Mouse (Mus musculus) heart, postnatal 14 days (tissue): ENCODE data around the gene Ing2. TPM values are rescaled to one million over a fixed set of nuclear protein-coding genes. Genes with fewer than 3 reads are reported as not detected.

Experiments used
- DNase-seq, 2 experiments: peaks; one replicate each; pipeline ENCODE4 v3.0.0; 2021 to 2022
- intact Hi-C: fragments of 180-260 bp; cut with DNase I; formaldehyde crosslinking; loops from one replicate; pipeline ENCODE4 v1.15.1; 2025
- total RNA-seq, 2 experiments: library from RNA; stranded (reverse); gene quantifications; 2 replicates each; pipeline ENCODE4 v1.2.3; 2021

The Ing2 gene
- total RNA-seq, 2 experiments from 2014 or later, result 8.9 to 9.1 TPM

DNA sequence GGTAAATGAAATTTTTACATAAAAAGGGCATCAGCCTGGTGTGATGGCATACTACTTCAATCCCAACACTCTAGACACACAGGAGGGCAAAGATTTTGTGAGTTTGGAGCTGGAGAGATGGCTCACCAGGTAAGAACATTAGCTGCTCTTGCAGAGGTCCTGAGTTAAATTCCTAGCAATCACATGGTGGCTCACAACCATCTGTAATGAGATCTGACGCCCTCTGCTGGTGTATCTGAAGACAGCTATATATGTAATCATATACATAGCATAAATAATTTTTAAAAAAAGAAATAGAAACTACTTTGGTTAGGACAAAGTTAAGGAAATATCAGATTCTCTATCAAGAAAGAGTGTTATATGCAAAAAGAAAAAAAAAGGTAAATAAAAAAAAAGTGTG, 4.2 kb upstream of the Ing2 start:
- DNase-seq, result no peak
- intact Hi-C loops, result no loop called here

DNA sequence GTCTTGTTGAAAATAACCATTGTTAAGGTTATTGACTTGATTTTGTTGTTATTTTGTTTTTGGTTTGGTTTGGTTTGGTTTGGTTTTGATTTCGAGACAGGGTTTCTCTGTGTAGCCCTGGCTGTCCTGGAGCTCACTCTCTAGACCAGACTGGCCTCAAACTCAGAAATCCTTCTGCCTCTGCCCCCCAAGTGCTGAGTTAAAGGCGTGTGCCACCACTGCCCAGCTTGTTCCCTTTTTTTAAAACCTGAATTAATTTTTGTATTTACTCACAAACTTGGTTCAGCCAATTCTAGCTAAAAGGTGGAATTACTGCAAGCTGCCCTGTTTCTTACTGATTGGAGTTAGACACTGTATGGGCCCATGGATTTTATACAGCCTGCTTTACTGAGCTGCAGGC, 1.3 kb upstream of the Ing2 start:
- DNase-seq, result no peak
- intact Hi-C loops, result loop anchor here (2.0 kb wide), 2 partner anchors 14 to 34 kb away; no protein-coding TSS in a partner anchor

DNA sequence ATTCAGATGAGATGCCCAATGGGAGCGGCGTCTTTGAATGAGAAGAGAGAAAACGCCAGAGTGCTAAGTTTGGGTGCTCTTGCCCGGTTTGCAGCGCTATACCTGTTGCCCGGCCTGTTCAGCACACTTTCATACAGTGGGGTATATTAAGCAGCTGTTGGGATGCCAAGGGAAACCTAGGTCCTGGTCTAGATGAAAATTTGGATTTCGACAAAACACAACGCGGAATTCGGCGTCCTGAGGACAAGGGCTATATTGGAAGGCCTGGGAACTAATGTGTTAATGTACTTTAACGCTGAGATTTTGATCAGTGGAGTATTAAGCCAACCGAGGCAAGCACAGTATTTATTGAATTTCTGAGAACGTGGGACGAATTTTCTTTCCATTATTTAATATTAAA, 868 bp upstream of the Ing2 start:
- no peak for DNase-seq
- intact Hi-C loops, result loop anchor here (2.0 kb wide), 2 partner anchors 15 to 35 kb away; no protein-coding TSS in a partner anchor

DNA sequence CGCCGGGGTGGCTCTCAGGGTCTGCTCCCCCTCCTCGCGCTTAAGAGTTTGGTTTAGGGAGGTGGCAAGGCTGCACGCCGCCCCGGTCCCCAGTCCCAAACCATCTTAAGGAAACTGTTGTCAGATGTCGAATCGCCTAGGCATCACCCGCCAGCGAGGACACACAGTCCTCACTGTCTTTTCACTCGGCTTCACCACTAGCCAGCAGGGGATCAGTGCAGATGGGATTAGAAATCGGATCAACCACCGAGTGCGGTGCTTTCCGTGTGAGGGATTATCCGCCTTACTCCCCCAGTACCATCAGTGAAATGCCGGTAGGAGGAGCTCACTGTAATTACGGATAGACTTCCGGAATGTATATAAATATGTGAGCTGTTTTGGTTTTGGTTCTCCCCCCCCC, 430 bp upstream of the Ing2 start:
- intact Hi-C loops, result loop anchor here (2.0 kb wide), 3 partner anchors 15 to 141 kb away; no protein-coding TSS in a partner anchor
- DNase-seq, result no peak

DNA sequence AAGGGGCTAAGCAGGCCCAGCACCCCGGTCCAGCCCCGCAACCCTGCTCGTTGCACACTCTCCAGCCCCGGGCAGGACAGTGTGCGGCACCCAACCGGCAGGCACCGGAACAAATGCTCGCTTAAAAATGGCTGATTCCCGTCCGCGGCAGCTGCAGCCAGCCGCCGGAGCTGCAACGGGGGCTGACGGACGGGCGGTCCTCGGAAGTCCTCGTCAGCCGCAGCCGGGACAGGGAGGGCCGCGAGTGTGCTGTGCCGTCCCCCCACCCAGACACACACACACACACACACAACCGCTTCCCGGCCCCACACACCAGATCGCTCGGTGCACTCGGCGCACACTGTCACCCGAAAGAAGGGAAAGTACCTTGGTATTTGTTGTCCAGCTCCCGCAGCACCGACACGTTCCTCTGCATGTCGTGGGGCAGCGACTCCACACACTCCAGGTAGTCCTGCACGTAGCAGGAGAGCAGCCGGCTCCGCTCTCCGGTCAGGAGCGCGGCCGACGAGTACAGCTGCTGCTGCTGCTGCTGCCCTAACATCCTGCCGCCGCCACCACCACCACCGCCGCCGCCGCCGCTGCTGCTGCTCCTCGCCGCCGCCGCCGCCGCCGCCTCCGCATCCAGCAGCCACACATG, 1.1 kb downstream of the Ing2 start:
- intact Hi-C loops, result loop anchor here (2.0 kb wide), 1 partner anchor 139 kb away; no protein-coding TSS in a partner anchor
- no peak for DNase-seq

DNA sequence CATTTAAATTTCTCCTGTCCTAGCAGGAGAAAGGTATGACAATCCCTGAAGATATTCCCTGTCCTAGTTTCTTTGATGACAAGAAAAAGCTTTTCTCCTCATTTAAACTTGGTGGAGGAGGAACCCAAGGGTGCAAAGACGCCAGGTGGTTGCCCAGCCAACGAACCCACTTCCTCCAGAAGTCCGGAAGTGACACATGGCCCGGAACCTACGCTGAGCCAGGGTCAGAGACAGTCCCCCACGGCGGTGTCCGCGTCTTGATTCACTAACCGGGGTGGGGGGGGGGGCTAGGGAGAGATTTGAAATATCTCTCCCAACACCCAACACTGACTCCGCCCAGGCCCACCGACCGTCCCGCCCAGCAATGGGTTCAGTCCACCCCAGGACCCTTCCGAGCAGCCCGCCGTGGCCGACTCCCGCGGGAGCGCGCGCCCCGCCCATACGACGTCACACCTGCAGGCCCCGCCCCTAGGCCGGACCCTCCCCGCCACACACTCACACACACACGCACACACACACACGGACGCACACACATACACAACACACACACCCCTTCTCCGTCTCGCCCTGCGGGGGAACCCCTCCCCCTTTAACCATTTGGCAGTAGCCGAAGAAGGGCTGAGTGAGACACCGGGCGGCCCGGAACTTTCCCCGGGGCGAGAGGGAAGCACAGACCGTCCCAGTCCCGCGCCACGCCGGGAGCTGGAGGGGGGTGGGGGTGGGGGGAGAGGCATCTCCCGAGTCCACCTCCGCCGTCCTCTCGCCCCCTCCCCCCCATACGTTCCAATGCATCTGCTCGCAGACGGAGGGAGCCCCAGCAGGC, 1.8 kb downstream of the Ing2 start:
- intact Hi-C loops, result loop anchor here (2.0 kb wide), 1 partner anchor 139 kb away; no protein-coding TSS in a partner anchor
- DNase-seq, result peak; percentile 93 to 96

DNA sequence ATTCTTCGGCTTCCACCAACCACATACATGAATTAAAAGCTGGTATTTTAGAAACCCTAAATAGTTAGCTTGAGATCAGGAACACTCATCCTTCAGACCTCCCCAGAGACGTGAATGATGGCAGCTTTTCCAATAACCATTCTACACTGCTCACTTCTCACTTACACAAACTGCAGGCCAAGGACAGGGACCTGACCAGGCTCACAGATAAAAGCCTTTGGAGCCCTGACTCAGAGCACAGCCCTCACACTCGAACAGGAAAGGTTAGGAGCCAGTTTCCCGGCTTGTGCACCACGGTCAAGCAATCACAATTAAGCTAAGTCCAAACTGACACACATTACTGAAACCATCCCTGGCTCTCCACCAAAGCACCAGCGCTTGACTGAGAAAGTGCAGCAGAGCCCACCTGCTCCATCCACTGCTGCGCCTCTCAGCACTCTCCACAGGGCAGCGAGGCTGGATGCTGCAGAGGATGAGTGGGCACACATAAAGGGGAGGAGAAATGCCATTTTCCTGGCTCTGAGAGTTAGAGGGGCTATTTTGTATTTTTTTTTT, 11.0 kb downstream of the Ing2 start:
- intact Hi-C loops, result no loop called here
- no peak for DNase-seq

DNA sequence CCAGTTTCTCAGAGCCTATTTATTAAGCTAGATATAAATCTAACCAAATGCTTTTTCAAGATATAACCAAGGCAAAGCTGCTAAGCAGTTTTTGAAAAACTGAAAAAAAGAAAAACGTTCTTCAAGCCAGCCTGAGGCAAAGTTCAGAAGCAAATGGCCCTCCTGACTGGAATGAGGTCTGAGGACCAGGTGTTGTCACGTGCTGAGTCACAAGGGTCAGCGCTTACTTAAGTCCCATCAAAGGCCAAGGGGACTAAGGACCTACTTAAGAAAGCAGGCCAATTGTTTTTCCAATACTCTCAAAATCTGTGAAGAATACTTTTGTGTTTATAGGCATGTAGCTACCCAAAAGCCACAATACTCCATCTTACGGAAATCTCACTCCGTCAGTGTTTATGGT, 12.2 kb downstream of the Ing2 start:
- intact Hi-C loops, result no loop called here
- DNase-seq, result no peak

DNA sequence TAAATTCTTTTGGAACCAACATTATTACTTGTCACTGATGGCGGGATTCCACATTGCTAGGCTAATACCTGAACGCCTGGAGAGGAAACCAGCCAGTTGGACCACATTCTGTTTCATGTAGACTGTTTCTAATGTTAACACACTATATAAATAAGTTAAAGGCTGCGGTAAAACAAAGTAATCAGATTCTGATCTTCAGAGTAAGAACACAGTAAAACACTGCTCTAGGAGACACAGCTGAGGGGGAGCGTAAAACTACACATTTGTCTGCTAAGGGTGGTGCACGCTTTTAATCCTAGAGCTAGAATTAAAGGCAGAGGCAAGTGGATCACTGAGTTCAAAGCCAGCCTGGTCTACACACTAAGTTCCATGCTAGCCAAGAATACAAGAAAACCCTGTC, 12.6 kb downstream of the Ing2 start:
- no peak for DNase-seq
- intact Hi-C loops, result no loop called here

DNA sequence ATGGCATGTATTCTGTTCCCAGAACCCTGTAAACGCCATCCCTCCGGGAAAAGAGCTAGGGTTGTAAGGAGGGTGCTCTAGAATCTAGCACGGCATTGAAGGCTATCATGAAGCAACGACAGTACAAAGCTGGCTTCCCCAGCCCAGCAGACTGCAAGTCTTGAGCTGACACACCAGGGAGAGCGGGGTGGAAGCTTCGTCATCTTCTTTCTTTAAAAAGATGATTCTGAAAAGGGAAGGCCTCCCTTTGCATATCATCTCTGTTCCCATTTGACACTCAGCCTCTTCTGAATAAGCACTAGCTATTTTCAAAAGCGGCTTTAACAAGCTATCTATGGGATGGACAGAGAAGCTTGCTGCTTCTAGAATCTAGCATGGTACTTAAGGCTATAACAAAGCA, 15.0 kb downstream of the Ing2 start:
- intact Hi-C loops, result no loop called here
- no peak for DNase-seq

DNA sequence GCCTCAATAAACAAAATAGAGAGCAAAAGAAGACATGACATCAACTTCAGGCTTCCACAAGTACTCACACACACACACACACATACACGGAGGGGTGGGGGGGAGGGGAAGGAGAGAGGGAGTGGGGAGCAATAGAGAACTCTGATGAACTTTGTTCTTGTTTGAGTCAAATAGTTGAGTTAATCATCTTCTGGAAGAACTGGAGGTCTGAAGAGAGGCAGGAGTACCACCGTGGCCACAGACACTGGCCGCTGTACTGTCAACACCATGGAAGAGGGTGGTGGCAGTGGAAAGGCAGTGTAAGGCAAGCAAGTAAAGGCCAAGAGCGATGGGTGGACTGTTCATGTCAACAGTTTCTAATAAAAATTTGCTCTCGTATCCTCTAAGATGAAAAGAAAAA, 15.9 kb downstream of the Ing2 start:
- no peak for DNase-seq
- intact Hi-C loops, result no loop called here

DNA sequence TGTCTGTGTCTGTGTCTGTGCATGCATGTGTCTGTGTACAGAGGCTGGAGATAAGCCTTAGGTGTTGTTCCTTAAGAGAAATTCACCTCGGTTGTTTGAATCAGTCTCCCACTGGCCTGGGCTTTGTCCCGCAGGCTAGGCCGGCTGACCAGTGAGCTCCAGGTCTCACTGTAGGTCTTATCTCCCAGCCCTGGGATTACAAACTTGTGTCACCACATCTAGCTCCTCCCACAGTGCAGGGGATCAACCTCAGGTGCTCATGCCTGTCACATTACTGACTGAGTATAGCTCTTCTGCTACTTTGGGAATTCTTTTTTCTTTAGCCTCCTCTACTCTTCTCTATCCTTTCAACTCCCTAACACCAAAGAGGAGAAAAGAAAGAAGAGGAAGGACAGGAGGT, 20.9 kb downstream of the Ing2 start:
- DNase-seq, result no peak
- intact Hi-C loops, result no loop called here

DNA sequence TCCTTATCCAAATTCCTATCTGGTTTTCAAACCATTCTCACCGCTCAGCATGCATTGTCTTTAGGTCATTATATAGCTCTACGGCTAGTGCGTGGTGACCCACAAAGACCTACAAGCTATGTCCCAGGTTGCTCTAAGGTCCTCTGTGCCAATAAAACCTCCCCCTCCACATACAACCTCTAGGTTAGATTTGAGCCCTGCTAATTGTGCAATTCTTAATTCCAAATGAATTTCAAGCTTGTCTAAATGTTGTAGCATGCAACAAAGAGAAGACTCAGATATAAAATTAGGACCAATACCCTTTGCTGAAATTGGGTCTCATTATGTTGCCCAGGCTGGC, 22.6 kb downstream of the Ing2 start:
- DNase-seq, result no peak
- intact Hi-C loops, result no loop called here

DNA sequence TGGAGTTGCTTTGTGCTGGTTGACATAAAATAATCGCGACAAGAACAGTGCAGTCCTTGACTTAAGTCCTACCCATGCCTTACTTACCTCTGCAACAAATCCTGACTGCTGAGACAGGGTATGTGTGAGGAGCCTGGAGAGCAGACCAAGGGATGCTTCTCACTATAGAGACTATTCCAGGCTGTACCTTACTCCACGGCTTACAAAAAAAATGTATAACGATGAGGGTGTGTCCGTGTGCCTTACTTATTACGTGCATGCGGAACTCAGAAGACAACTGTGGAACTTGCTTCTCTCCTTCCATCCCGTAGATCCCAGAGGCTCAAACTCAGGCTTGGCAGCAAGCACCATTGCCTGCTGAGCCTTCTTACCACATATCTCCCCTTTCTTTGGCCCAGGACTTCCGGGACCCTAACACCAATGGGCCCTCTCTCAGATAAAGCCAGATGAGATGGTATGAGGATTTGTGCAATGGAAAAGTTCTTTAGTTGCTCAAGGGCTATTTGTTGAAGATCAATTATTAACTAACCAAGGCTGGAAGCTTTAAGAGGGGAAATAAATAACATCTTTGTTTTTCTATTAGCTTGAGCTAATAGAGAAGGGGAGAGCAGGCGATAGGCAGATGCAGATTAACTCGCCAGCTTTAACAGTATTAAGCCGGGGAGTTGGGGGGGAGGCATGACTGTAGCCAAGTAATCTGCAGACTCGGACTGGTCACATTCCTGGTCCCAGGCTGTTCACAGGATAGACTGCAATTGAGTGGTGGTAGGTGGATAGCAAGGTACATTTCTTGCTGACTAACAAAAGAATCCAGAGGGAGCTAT, 23.2 kb downstream of the Ing2 start:
- no peak for DNase-seq
- intact Hi-C loops, result no loop called here

DNA sequence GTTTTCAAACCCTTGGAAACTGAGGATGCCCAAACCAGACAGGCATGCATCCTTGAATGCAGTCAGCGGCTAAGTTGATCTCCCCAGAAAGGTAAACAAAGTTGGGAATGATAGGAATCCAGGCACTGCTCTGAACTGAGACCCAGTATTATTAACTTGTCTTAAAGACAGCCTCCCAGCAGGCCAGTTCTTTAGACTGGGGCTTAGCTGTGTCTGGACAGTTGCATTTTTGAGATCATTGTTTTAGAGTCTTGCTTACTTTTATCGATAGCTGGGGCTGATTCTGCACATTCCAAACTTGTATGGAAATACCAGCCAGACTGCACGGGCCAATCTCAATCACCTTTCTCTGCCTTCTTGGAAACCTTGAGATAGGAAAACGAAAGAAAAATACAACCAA, 24.5 kb downstream of the Ing2 start:
- intact Hi-C loops, result no loop called here
- no peak for DNase-seq

DNA sequence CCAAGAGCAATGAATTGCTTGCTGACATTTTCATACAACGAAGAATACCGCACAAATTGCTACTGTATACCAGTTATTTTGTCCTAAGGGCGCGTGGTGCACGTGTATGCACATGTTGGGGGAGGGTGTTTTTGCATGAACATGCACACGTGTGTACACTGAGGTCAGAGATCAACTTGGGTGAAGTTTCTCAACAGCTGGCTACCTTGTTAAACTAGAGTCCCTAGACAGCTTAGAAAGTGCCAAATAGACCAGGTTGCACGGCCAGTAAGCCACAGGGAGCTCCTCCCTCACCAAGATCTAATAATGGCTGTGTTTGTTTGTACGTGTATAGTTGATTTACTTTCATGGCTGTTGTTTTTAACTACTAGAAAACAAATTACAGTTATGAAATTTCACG, 25.8 kb downstream of the Ing2 start:
- intact Hi-C loops, result no loop called here
- no peak for DNase-seq

DNA sequence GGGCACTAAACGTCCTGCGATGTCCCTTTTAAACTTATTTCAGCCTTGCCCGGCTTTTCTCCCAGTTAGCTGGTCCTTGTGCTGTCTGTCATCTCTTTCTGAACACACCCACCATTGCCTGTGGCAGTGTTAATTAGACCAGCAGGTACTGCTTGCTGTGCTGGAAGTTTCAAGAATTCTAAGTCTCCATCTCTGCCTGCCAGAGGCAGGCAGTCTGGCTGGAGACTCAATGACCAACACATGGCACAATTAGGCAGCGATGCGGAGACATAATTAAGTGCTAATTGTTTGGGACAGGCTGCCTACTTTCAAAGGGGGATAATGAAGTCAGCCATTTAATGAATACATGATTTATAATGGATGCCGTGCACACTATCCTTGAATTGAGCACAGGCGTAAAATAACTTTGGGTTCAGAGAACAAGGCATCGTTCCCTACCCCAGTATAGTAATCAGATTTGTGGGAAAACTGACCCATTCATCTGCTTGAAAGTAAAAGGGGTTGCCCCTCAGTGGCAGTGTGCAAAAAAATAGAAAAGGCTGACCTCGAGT, 32.8 kb downstream of the Ing2 start:
- no peak for DNase-seq
- intact Hi-C loops, result no loop called here

DNA sequence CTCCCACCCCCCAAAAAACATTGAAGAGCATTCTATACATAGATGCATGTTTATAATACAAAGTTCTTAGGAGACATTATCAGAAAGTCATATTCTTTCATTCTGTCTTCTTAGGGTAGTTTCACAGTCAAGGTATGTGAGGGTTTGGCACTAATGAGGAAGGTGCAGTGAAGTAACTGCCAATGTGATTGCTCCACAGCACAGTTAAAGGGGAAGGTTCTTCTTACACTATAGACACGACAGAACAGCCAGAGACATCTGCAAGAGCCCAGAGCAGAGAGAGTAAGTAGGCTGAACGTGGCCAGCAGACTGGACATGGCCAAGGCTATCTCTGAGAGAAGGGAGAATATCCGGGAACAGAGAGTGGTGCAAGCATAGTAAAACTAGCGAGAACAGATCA, 38.2 kb downstream of the Ing2 start:
- intact Hi-C loops, result no loop called here
- no peak for DNase-seq

DNA sequence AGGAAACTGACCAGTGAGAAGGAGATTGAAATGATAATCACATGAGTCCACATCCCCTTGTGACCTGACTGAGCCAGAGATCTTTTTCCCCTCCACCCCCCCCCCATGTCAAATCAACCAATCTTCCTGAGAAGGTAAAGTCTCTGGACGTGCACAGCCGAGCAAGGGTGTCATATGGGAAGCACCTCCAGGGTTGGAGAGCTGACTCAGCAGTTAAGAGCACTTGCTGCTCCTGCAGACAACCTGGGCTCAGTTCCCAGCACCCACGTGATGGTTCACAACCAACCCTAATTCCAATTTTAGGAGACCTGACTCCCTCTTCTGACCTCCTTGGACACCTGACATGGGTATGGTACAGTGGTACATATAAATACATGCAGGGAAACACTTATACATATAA, 39.3 kb downstream of the Ing2 start:
- DNase-seq, result no peak
- intact Hi-C loops, result no loop called here

DNA sequence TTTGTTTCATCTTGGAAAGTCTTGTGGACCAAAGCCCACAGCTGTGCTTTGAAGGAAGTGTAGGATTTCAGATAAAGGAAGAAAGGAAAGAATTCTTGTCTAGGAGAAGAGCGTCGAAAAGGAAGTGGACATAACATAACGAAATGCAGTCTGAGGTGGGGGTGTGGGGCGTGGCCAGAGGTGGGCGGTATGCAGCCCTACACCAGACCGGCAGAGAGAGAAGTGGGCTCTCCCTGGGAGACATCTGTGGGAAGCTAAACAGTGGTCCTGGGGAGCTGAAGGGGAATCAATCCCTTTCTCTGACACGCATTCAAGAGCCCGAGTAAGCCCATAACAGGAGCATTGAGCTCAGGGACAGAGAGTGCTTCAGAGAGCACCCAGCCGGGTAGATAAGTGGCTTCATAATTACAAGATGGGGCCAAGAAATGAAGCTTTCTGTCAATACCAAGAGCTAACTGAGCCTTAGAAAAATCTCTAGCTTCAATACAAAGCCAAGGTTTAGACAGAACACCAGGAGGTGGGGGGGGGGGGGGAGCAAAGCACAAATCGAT, 40.5 kb downstream of the Ing2 start:
- intact Hi-C loops, result no loop called here

More for the DNA sequence above, 40.5 kb downstream of the Ing2 start:
- no peak for DNase-seq
